8 mouse cellular contexts compared by ENCODE assay signal in the genomic region with DNA sequence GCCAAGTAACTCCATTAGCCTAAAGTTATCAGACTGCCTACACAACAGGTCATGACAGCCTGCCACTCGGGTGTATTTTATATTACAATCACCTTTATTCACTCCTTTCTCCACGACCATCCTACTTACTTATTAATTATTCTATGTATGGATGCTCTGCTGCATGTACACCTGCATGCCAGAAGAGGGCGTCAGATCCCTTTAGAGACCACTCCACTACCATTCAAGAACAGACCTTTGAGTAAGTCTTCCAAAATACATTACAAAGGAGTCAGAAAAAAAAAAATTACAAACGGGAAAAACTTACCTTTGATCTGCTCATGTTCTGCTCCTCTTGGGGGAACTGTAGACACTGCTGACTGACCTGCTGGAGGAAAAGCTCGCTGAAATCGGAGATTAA. TPM values are rescaled to one million over a fixed set of nuclear protein-coding genes. Genes with fewer than 3 reads are reported as not detected.
DNase-seq lines count a peak whose midpoint lies in the region; ATAC-seq and TF ChIP-seq lines count a peak whose summit lies in the region.

No protein-coding gene starts in this region.

- H3K4me2 ChIP-seq in midbrain, postnatal 0 days (ENCODE audit: low read depth, low read length, poor library complexity, severe bottlenecking), result peak overlapping the region; percentile 77

- H3K9ac ChIP-seq in midbrain, postnatal 0 days (replicated peaks; ENCODE audit: low read length, poor library complexity, severe bottlenecking), result no peak overlapping the region

- H3K27ac ChIP-seq in midbrain, postnatal 0 days (ENCODE audit: low read depth, low read length), result no peak overlapping the region

- peak; percentile 44; the same call in 1 of the 2 replicates for TF ChIP-seq CTCF in brain, embryonic 14.5 days (IDR thresholded peaks at IDR 0.05; ENCODE audit: borderline replicate concordance, extremely low read depth, insufficient read depth, insufficient read length)
- TF ChIP-seq CTCF in midbrain, postnatal 0 days (IDR thresholded peaks at IDR 0.05), result peak; percentile 65

- peak; percentile 34 to 51 for DNase-seq in cerebellum, postnatal 14 days
- peak; percentile 34 for DNase-seq in 3134 (ENCODE audit: extremely low read depth, insufficient read length, low spot score)
- peak; percentile 54 for DNase-seq in brain, embryonic 14.5 days (ENCODE audit: low read depth)
- peak; percentile 5 for DNase-seq in hindlimb bud, embryonic 11.5 days (ENCODE audit: extremely low spot score, low read depth, low spot score)
- DNase-seq in midbrain, postnatal 0 days (ENCODE audit: low spot score), result peak; percentile 16
- no peak for DNase-seq in frontal cortex, adult 2 months (ENCODE audit: extremely low spot score in 1 of 2, low spot score in 1 of 2)
- DNase-seq in gastrocnemius, postnatal 25 days, result no peak

- H3K36me3 ChIP-seq in midbrain, postnatal 0 days (ENCODE audit: insufficient read depth, low read length), result peaks cover 31% of the 10 kb centered on the region

- H3K4me1 ChIP-seq in midbrain, postnatal 0 days (ENCODE audit: insufficient read depth, low read length), result peaks cover 4% of the 10 kb centered on the region; the same call in 1 of the 2 replicates

- H3K9me3 ChIP-seq in midbrain, postnatal 0 days (ENCODE audit: low read length), result no peaks in the 10 kb centered on the region

- WGBS in midbrain, postnatal 0 days, result 27% methylated on average over 6 of the region's 6 CpGs

- ATAC-seq in cerebellum, adult (ENCODE audit: insufficient number of reproducible peaks, low FRiP score, low TSS enrichment), result no peak
- no peak for ATAC-seq in midbrain, postnatal 0 days (ENCODE audit: low FRiP score)

- TF ChIP-seq POLR2A in brain, embryonic 14.5 days (IDR thresholded peaks at IDR 0.05; ENCODE audit: borderline replicate concordance, extremely low read depth, insufficient read depth, insufficient read length, poor library complexity, severe bottlenecking), result no peak

- H3K4me3 ChIP-seq in midbrain, postnatal 0 days (ENCODE audit: low read depth, low read length), result no peak overlapping the region

- H3K27me3 ChIP-seq in midbrain, postnatal 0 days (ENCODE audit: insufficient read depth, low read length), result no peaks in the 10 kb centered on the region

RNA-seq across cellular contexts. Expression of a gene that starts 1.4 kb away (rescaled TPM):
- 15.2 and 17.3 TPM in 2 replicates for polyA plus RNA-seq in brain, embryonic 14.5 days (2012; rRNA removed)
- 15.2 and 22.7 TPM in 2 replicates for total RNA-seq in midbrain, postnatal 0 days (2014; rRNA removed)
- 9.1 and 9.2 TPM in 2 replicates for polyA plus RNA-seq in midbrain, postnatal 0 days (2015; fragmentation: Nextera tagmentation; extraction: Ambion mirVana)
- polyA plus RNA-seq in frontal cortex, adult 2 months (2012; rRNA removed), result 10.9 and 13.3 TPM in 2 replicates
- total RNA-seq in gastrocnemius, postnatal 25 days (2021), result 1 to 10 TPM; 3.6 to 3.7 TPM

RNA-seq across cellular contexts. Expression of a gene that starts 1.6 kb away (rescaled TPM):
- polyA plus RNA-seq in brain, embryonic 14.5 days (2012; rRNA removed), result not detected in 2 replicates
- total RNA-seq in midbrain, postnatal 0 days (2014; rRNA removed), result not detected in 2 replicates
- not detected in 2 replicates for polyA plus RNA-seq in midbrain, postnatal 0 days (2015; fragmentation: Nextera tagmentation; extraction: Ambion mirVana)
- polyA plus RNA-seq in frontal cortex, adult 2 months (2012; rRNA removed), result not detected in 2 replicates
- not detected for total RNA-seq in gastrocnemius, postnatal 25 days (2021)

RNA-seq across cellular contexts. Expression of a gene that starts 31.8 kb away (rescaled TPM):
- polyA plus RNA-seq in brain, embryonic 14.5 days (2012; rRNA removed), result not detected in 2 replicates
- total RNA-seq in midbrain, postnatal 0 days (2014; rRNA removed), result not detected in 2 replicates
- polyA plus RNA-seq in midbrain, postnatal 0 days (2015; fragmentation: Nextera tagmentation; extraction: Ambion mirVana), result not detected in 2 replicates
- polyA plus RNA-seq in frontal cortex, adult 2 months (2012; rRNA removed), result 0.08 TPM in 1 of 2 replicates, not detected in the other
- total RNA-seq in gastrocnemius, postnatal 25 days (2021), result under 1 TPM in 1 of 2 experiments, not detected in 1; 0.05 TPM

RNA-seq across cellular contexts. Expression of a gene that starts 47.5 kb away (rescaled TPM):
- polyA plus RNA-seq in brain, embryonic 14.5 days (2012; rRNA removed), result not detected in 2 replicates
- not detected in 2 replicates for total RNA-seq in midbrain, postnatal 0 days (2014; rRNA removed)
- 0.09 TPM in 1 of 2 replicates, not detected in the other for polyA plus RNA-seq in midbrain, postnatal 0 days (2015; fragmentation: Nextera tagmentation; extraction: Ambion mirVana)
- not detected in 2 replicates for polyA plus RNA-seq in frontal cortex, adult 2 months (2012; rRNA removed)
- total RNA-seq in gastrocnemius, postnatal 25 days (2021), result not detected

RNA-seq across cellular contexts. Expression of a gene that starts 55.8 kb away (rescaled TPM):
- polyA plus RNA-seq in brain, embryonic 14.5 days (2012; rRNA removed), result 32.3 and 34.8 TPM in 2 replicates
- total RNA-seq in midbrain, postnatal 0 days (2014; rRNA removed), result 31.1 and 36.1 TPM in 2 replicates
- polyA plus RNA-seq in midbrain, postnatal 0 days (2015; fragmentation: Nextera tagmentation; extraction: Ambion mirVana), result 10.7 and 11.8 TPM in 2 replicates
- 20.2 and 22.5 TPM in 2 replicates for polyA plus RNA-seq in frontal cortex, adult 2 months (2012; rRNA removed)
- total RNA-seq in gastrocnemius, postnatal 25 days (2021), result 1 to 10 TPM; 6.7 to 8.0 TPM

Comparison
In these comparisons a context has a peak if more than half of its experiments do, and no peak if none do; other contexts are left out.
1. DNase-seq: peak in cerebellum, postnatal 14 days (2 of 2), 3134 (single experiment), brain, embryonic 14.5 days (single experiment), hindlimb bud, embryonic 11.5 days (single experiment) and midbrain, postnatal 0 days (single experiment); none in frontal cortex, adult 2 months (0 of 2) and gastrocnemius, postnatal 25 days (single experiment).